Mouse (Mus musculus) liver, embryonic 18 days (tissue): ENCODE results near the gene Psmb5. TPM values are rescaled to one million over a fixed set of nuclear protein-coding genes. Genes with fewer than 3 reads are reported as not detected.

Experiments used
- polyA plus RNA-seq: library from polyadenylated mRNA; depleted of rRNA; stranded (reverse); fragments of >200 nt; gene quantifications from 2 replicates; pipeline ENCODE4 v1.2.3, GENCODE M21; 2012; rRNA removed

The Psmb5 gene
- polyA plus RNA-seq = 93.3 and 100 TPM in 2 replicates

GRCm38 (mm10) chr14:54617897-54618365 is at the start of gene Psmb5:
Gene Psmb5 (minus strand): TSS chr14:54618022.

GRCm38 (mm10) chr14:54641305-54641969 is 23.6 kb upstream of the Psmb5 start, which contains the start of gene Cdh24:
Gene Cdh24 (minus strand): TSS chr14:54641364.

DNA sequence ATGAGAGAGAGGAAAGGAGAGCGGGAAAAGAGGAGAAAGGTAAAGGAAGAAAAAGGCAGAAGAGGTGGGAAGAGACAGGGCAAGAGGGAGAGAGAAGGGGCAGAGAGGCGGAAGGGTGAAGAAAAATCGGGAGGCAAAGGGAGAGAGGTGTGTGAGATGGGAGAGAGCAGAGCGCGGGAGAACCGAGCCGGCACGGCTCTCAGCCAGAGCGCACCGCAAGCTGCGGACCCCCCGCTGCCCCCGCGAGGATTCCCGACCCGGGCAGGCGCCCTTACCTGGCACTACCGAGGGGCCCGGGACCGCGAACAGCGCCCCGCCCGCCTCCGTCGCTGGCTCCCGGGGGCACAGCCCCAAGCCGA is 23.1 kb upstream of the Psmb5 start, which contains the start of gene Gm17606:
Gene Gm17606 (plus strand): TSS at position 7 of the 359 bp plus-strand sequence.

DNA sequence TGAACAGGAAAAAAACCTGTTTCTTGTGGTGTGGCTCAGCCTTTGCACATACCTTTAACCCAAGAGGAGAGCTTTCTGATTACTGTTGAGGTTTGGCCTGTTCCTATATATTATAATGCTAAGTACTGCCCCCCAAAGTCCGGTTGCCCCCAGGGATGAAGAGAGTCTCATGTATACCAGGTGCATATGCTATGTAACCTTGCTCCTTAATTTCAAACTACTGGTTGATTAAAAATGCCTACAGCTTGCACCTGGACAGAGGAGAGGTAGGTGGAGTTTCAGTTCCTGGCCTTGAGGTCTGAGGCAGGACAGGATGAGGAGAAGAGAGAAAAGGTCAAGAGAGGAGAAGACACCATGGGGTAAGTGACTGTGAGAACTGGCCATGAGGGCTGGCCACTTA is 3.3 kb upstream of the Psmb5 start, which contains the start of gene Psmb11:
Gene Psmb11 (plus strand): TSS at position 301 of the 400 bp plus-strand sequence.

DNA sequence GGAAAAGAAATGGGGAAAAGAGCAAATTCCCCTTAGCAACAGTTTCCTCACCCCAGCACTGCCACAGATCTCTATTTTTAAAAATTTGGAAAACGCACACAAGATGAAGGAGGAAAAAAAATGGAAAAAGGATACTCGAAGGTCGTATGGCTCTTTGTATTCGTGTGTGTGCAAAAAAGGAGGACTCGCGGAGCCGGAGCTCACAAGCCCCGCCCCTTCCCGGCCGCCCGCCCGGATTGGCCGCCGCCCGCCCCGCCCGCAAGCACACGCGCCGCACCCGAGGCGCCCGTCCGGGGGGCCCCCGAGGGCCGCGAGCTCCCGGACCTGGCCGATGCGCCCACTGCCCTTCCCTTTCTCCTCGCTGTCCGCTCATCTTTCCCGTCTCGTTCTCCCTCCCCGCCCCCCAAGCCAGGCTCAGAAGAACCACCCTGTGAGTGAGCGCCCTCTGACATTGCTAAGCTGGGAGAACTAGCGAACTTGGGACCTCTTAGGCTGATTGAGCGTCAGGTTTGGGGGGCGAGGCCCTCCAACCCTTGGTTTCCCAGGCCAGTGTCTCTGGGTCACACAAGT is 12.0 kb downstream of the Psmb5 start, which contains the start of gene 4931414P19Rik:
Gene 4931414P19Rik (minus strand): TSS at position 242 of the 570 bp plus-strand sequence.

GRCm38 (mm10) chr14:54577089-54577982 is 40.5 kb downstream of the Psmb5 start, which contains the start of gene Ajuba:
Gene Ajuba (minus strand): TSS chr14:54577558.

Other genes with a start within 250 kb of the Psmb5 start
- gene Slc7a7, start 200.2 kb downstream of the Psmb5 start, polyA plus RNA-seq = 9.8 and 10.9 TPM in 2 replicates
- 152 and 163 TPM in 2 replicates for gene Mrpl52, start 191.1 kb downstream of the Psmb5 start, polyA plus RNA-seq
- gene Mmp14, start 186.4 kb downstream of the Psmb5 start, polyA plus RNA-seq = 33.5 and 38.8 TPM in 2 replicates
- gene Lrp10, start 153.9 kb downstream of the Psmb5 start, polyA plus RNA-seq = 16.5 and 18.2 TPM in 2 replicates
- 0.58 and 0.70 TPM in 2 replicates for gene Rem2, start 141.9 kb downstream of the Psmb5 start, polyA plus RNA-seq
- gene Prmt5, start 100.5 kb downstream of the Psmb5 start, polyA plus RNA-seq = 16.9 and 17.1 TPM in 2 replicates
- gene Haus4, start 63.4 kb downstream of the Psmb5 start, polyA plus RNA-seq = 15.3 and 15.4 TPM in 2 replicates
- gene Ajuba, start 40.5 kb downstream of the Psmb5 start, polyA plus RNA-seq = 6.1 and 6.2 TPM in 2 replicates
- gene 4931414P19Rik, start 12.0 kb downstream of the Psmb5 start, polyA plus RNA-seq = 4.4 and 4.9 TPM in 2 replicates
- gene Psmb11, start 3.4 kb upstream of the Psmb5 start, polyA plus RNA-seq = not detected in 2 replicates
- not detected in 2 replicates for gene Gm17606, start 22.9 kb upstream of the Psmb5 start, polyA plus RNA-seq
- 0.96 and 1.1 TPM in 2 replicates for gene Cdh24, start 23.3 kb upstream of the Psmb5 start, polyA plus RNA-seq
- gene 1700123O20Rik, start 68.2 kb upstream of the Psmb5 start, polyA plus RNA-seq = 41.4 and 42.6 TPM in 2 replicates
- gene Acin1, start 68.9 kb upstream of the Psmb5 start, polyA plus RNA-seq = 46.0 and 56.8 TPM in 2 replicates
- 0.05 and 0.06 TPM in 2 replicates for gene Gm29776, start 80.8 kb upstream of the Psmb5 start, polyA plus RNA-seq
- gene Cebpe, start 94.2 kb upstream of the Psmb5 start, polyA plus RNA-seq = 25.7 and 34.3 TPM in 2 replicates
- gene Slc7a8, start 163.9 kb upstream of the Psmb5 start, polyA plus RNA-seq = 4.7 and 5.1 TPM in 2 replicates
- not detected in 2 replicates for gene Rnf212b, start 196.1 kb upstream of the Psmb5 start, polyA plus RNA-seq